Mouse (Mus musculus) left cerebral cortex, adult 2 months (tissue): Measurements from ENCODE around the gene Tmem159. TPM values are rescaled to one million over a fixed set of nuclear protein-coding genes. Genes with fewer than 3 reads are reported as not detected.

Source experiments
- DNase-seq, 2 experiments: peaks; one replicate each; pipeline ENCODE4 v3.0.0; 2021 to 2022; ENCODE audit warnings: low spot score in 2 of 2, mixed read lengths in 1 of 2; ENCODE audit errors: extremely low spot score in 1 of 2
- H3K27ac ChIP-seq: fragments of 200-600 bp; 2 replicates; pipeline ENCODE4 v1.8.1; 2022
- H3K4me3 ChIP-seq: fragments of 200-600 bp; 2 replicates; pipeline ENCODE4 v1.8.1; 2022
- CTCF ChIP-seq: fragments of 200-600 bp; IDR thresholded peaks from 2 replicates; pipeline ENCODE4 v1.8.1; 2022; ENCODE audit warnings: antibody characterized with exemption, mild to moderate bottlenecking, moderate library complexity
- intact Hi-C: fragments of 180-260 bp; cut with DNase I; formaldehyde crosslinking; loops from one replicate; pipeline ENCODE4 v1.15.1; 2025
- total RNA-seq, 2 experiments: library from RNA; stranded (reverse); gene quantifications; 2 replicates each; pipeline ENCODE4 v1.2.3; 2021

Tmem159 gene
- total RNA-seq, 2 experiments from 2014 or later: 11.2 to 13.4 TPM

DNA sequence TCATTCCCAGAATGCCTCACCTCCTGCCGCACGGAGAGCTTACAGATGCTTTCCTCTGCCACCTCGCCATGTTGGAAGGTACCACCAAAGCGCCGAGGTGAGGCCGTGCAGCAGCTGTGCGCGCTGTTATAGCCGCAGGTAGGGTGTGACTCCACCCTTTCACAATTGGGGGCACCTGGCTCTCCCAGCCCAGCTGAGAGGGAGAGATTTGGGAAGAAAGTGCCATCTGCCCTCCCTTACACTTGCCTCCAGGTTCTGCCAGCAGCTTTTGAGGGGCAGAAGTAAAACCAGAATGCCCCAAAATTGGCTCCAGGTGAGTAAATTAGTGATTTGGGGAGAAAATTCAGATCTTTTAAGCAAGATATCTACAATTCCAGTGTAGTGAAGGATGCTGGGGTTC is 43.0 kb downstream of the Tmem159 start, which contains the start of gene Zp2:
Gene Zp2, minus strand, starts transcription at position 101 of the 400 bp plus-strand sequence.
- TF ChIP-seq CTCF: no peak
- intact Hi-C loops: no loop called here
- DNase-seq: no peak
- Histone ChIP-seq H3K4me3 (no peak within 1 kb of the TSS), H3K27ac (no peak within 1 kb of the TSS)

DNA sequence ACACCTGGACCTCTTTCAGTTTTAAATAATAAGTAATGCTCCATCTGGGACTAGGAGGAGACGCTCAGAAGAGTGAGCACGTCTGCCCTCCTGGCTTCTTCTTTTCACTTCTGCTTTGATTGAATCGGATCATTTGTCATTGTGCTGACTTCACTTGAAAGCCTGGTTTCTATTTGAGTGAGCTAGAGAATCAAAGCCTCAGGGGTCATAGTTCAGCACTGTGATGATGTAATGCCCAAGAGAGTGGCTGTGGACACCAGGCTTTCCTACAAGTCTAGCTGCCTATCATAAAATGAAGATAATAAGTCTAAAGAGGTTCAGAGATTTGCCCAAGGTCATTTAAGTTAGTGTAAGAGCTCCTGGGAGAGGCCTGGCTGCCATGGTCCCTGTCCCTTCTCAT is 48.1 kb downstream of the Tmem159 start:
- H3K4me3 ChIP-seq: no peak overlapping the region
- no peak for TF ChIP-seq CTCF
- intact Hi-C loops: no loop called here
- no peak for DNase-seq
- H3K27ac ChIP-seq: no peak overlapping the region

DNA sequence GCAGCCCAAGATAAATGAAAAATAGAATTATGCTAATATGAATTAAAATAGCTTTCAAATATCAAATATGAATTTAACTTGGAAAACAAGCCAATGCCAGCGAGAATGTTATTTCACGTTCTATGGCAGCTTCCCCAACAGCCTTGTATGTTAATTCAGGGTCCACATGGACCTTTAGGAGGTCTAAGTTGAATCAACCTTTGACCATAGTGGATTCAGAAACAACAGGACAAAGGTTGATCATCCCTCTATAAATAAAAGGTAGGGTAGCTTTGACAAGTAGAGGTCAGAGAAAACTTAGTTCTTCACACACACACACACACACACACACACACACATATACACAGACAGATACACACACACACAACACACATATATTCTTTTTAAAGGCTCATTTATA is 48.7 kb downstream of the Tmem159 start:
- no peak overlapping the region for H3K4me3 ChIP-seq
- TF ChIP-seq CTCF: no peak
- no peak overlapping the region for H3K27ac ChIP-seq
- intact Hi-C loops: no loop called here
- no peak for DNase-seq

- TF ChIP-seq CTCF: no peak
- H3K4me3 ChIP-seq: no peak overlapping the region
- intact Hi-C loops: no loop called here
- peak overlapping the region; percentile 65; the same call in 1 of the 2 replicates for H3K27ac ChIP-seq
- no peak for DNase-seq
Observed at GRCm38 (mm10) chr7:120156841-120157409, 54.8 kb downstream of the Tmem159 start.

DNA sequence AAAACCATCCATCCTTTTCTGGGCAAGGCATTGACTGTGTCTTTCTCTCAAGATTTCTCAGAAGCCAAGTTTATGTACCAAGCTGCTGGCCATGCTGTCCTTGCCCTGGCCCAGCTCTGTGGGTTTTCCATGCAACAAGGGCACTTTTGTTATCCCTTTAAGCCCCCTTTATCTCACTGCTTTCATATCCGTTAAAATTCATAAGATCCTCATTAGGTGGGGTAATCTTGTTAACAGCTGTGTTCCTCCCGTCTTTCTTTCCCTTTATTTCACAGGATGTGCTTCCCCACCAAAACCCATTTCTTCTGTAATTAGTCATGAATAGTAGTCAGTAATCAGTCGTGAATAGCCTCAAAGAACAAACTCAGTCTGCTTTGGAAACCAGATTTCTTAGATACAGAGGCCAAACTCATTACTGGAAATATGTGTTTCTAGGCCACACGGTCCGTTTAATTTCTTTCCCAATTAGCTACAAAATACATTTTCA is 55.5 kb downstream of the Tmem159 start:
- intact Hi-C loops: no loop called here
- Histone ChIP-seq H3K27ac (no peak overlapping the region; the same call in 1 of the 2 replicates), H3K4me3 (no peak overlapping the region)
- no peak for TF ChIP-seq CTCF
- no peak for DNase-seq

DNA sequence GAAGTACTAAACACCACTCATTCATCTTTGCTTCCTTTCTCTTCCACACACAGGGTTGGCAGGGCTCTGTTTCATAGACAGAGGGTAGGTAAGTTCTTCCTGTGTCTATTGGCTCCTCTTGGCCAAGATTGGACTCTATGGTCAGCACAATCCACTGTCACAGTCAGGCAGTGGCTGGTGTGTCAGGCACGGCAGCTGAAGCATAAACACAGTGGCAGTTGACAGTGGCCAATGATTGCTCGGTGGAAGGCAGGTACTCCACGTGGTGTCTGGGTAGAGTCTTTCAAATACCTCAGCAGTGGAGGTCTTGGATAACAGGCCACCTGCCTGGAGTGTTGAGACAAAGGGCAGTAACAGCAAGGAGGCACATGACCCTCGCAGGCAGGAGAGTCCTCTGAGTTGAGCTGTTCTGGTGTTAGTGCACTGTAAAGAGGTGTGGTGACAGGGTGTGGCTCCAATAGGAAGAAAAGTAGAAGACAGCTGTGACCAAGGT is 56.0 kb downstream of the Tmem159 start:
- intact Hi-C loops: no loop called here
- H3K27ac ChIP-seq: no peak overlapping the region
- DNase-seq: no peak
- H3K4me3 ChIP-seq: no peak overlapping the region
- no peak for TF ChIP-seq CTCF

DNA sequence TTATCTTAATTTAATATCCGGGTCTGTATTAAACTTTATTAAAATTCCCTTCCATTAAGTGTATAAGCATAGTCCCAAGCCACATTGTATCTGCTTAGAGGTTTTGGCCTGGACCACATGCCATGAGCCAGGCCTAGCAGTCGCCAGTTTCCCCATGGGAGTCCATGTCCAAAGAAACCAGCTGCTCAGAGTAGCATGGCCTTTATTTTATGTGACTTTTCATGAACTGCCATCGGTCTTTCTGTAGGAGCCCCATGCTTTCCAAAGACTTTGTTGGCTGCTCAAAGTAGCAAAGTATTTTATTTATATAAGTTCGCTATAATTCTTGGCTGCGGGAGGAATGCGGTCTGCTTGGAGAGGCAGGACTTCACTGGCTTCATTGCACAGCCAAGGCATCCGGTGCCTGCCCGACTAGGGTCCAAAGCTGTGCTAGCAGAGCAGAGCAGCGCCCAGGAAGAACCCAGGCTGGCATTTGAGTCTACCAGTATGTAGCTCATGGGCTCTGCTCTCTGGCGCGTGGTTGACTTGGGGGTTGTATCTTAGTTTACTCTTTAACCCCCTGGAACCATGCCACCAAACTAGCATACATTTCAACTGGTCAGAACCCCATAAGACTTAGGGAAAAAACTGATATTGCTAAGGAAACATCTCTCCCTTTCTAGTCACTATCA is 61.6 kb downstream of the Tmem159 start:
- TF ChIP-seq CTCF: no peak
- no peak overlapping the region for H3K27ac ChIP-seq
- H3K4me3 ChIP-seq: no peak overlapping the region
- intact Hi-C loops: no loop called here
- no peak for DNase-seq

Other genes with a start within 250 kb of the Tmem159 start
- 10 to 100 TPM; 13.2 to 14.4 TPM for gene Lyrm1, start 206.5 kb upstream of the Tmem159 start, total RNA-seq
- 10 to 100 TPM; 33.4 to 35.4 TPM for gene Dcun1d3, start 206.1 kb upstream of the Tmem159 start, total RNA-seq
- under 1 TPM; 0.09 to 0.26 TPM for gene Dnah3, start 7.1 kb upstream of the Tmem159 start, total RNA-seq
- under 1 TPM; 0.26 to 0.29 TPM for gene Zp2, start 42.9 kb downstream of the Tmem159 start, total RNA-seq
- gene Anks4b, start 71.5 kb downstream of the Tmem159 start, total RNA-seq: under 1 TPM; 0.28 to 0.38 TPM
- gene Crym, start 99.8 kb downstream of the Tmem159 start, total RNA-seq: 10 to 100 TPM; 74.1 to 80.6 TPM
- gene Abca14, start 101.6 kb downstream of the Tmem159 start, total RNA-seq: not detected
- gene Abca15, start 226.3 kb downstream of the Tmem159 start, total RNA-seq: not detected